Mouse (Mus musculus) kidney, adult 2 months (tissue): Measurements from ENCODE around the gene Ifitm1.

Experiments
- CTCF ChIP-seq: fragments of 200-500 bp; conservative IDR thresholded peaks from 2 replicates; pipeline ENCODE4 v1.5.1; 2011; ENCODE audit warnings: low read depth, mild to moderate bottlenecking, control low read depth, low read length, moderate library complexity, mixed read lengths; ENCODE audit not compliant: insufficient read depth, insufficient read length
- POLR2A ChIP-seq: fragments of 200-500 bp; IDR thresholded peaks from one replicate; pipeline ENCODE4 v1.6.1; 2011; ENCODE audit warnings: low read depth, low read length, control low read depth

GRCm38 (mm10) chr7:140949255-140949654 is 17.8 kb upstream of the Ifitm1 start:
- TF ChIP-seq CTCF (no peak), POLR2A (no peak)
